Mouse (Mus musculus): ENCODE results near the gene Nbeal2. TPM values are rescaled to one million over a fixed set of nuclear protein-coding genes. Genes with fewer than 3 reads are reported as not detected.
A peak's percentile ranks its signal among the peaks of the same experiment; 100 is the strongest.

Gene Nbeal2
- total RNA-seq, 2 experiments from 2014 or later: 8.5 to 9.8 TPM

DNA sequence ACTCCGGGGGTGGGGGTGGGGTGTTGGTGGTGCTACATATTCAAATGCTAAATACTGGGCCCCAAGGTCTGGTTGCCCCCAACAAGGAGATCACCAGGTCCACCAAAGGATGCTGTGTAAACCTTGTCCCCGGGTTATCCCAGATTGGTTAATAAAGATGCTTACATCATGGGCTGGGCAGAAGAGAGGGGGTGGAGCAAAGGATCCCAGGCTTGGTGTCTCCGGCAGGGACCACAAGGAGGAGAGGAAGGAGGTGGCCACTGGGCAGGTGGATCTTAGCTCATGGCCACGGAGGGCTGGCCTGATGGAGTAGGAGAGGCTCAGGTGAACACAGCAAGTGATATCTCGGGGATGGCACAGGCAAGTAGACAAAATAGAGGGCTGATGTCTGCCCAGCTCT is 24.9 kb upstream of the Nbeal2 start:
- no peak for DNase-seq (ENCODE audit: low spot score in 2 of 2)

DNA sequence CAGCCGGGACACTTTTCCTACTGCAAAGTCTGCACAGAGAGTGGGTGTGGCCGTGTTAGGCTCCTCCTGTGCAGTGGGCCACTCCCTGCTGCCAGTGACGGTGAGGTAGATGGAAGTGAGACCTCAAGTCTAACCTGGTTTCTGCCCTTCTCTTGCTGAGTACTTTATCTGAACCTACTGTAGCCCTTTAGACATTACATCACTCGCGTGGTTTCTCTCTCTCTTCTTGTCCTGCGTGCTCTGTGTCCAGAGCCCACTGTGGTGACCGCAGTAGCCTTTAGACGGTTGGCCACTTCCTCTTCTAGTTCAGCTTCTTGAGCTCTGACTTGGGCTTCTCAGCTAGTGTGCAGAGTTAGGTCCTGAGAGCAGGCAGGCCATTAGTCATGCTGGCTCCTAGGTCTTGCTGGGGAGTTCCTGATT is 22.5 kb upstream of the Nbeal2 start:
- no peak for DNase-seq (ENCODE audit: low spot score in 2 of 2)

DNA sequence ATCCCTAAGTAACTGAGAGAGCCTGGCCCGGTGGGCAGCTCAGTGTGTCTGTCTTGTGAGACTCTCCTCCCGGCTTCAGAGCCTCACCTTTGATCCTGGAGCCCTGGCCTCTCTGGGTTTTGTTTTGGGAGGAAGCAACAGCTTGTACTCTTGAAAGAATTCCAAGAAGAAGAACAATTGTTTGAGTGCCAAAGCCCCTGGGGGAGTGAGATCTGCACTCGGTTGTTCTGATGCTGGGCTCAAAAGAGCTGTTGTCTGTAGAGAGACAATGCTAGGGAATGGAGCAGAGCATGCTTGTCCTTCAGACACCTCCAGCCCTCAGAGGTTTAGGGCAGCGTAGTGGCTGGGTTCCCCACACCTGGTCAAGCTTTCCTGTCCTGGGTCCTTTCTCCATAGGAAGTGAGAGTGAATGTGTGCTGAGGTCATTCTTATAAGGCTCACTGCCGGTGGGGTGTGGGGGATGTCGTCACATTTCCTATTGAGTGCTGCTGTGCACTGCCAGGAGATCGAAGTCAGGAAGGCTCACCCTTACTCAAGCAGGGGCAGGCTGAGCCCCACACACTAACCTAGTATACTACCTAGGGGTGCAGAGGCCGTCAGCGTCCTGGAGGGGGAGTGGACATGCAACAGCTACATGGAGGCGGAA is 19.3 kb upstream of the Nbeal2 start:
- DNase-seq (ENCODE audit: low spot score in 2 of 2): no peak

DNA sequence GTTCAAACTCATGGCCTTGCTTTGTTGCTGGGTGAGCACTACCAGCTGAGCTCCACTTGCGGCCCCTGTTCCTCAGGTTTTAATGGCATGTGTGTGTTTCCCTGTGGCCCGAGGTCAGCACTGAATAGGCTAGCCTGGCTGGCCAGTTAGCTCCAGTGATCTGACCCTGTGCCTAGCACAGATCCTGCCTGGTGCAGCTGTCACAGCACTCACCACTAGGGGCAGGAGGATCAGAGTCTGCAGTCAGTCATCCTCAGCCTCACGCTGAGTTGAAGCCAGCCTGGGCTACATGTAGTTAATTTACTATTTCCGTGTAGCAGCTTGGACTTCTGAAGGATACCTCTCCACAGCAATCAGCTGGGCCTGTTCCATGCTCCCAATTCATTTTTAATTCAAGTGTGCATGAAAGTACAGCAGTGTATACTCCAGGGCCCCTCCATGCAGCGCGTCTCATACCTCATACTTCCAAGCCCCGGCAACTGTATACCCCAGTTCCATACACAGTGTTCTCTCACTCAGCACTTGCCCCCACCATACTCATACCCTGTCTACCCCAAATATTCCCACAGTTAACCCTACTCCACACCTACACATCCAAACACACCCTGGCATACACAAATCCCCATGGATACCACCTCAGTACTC is 18.6 kb upstream of the Nbeal2 start:
- DNase-seq (ENCODE audit: low spot score in 2 of 2): no peak

DNA sequence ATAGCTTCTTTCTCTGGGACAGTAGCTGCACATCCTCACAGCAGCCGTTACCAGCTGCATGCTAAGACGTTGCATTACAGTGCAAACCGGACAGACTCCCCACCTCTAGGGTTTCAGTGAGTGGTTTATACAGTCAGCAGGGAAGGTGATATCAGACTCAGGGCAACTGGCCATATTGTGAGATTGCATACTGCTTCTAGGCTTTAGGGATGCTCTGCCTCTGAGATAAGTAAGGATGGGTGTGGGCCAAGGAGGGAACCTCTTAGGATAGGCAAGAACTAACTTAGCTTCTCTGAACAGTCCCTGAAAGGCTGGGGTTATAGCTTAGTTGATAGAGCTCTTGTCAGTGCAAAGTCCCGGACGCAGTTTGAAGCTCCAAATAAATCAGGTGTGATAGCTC is 15.8 kb upstream of the Nbeal2 start:
- DNase-seq (ENCODE audit: low spot score in 2 of 2): no peak

DNA sequence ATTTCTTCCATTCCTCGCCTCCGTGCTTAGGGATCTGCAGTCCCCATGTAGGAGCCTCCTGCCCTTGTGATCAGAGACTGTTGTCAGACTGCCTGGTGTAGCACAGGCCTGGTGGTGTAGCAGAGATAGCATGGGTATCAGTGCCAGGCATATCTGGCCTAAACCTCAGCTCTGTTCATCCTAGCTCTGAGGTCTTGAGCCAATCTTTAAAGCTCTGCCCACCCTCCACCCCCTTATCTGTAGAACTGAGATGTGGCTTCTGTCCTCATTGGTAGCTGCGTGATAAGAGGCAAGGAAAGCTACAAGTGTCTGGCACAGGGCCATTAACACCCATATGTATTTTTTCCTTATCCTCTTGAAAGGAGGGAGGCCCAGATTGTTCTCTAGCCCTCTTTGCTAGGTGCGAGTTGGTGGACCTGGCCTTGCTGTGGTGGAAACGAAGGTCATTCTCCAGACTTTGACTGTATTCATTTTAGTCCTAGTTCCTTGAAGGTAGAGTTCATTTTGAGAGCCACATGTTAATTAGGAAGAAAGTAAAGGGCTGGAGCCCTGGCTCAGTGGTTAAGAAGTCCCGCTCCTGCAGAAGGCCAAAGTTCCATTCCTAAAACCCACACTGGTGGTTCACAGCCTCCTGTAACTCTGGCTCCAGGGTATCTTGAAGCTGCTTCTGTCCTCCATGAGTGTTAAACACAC is 14.8 kb upstream of the Nbeal2 start:
- no peak for DNase-seq (ENCODE audit: low spot score in 2 of 2)

DNA sequence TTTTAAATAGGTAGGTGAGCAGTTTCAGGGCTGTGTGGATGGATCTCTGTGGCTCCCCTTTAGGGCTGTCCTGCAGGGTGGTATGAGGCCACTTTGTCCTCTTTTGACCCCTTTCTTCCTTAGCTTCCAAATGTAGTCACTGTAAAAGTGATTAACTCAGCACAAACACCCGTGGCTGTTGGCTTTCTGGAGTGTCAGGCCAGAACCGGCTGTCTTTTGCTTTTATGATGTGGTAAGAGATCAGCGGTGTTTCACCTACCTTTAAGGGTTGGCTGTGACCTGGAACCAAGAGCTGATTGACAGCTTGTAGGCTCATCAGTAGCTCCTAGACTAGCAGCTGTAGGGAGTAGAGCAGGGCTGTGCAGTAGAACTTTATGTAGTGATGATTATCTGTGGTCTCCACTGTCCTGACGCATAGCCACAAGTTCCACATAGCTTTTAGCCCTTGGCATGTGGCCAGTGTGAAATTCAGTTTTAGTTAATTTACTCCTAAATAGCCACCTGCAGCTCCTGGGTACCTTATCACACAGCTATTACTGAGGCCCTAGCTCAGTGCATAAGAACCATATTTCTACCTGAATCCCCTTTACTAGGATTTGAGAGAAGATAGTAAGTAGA is 13.4 kb upstream of the Nbeal2 start:
- no peak for DNase-seq (ENCODE audit: low spot score in 2 of 2)

DNA sequence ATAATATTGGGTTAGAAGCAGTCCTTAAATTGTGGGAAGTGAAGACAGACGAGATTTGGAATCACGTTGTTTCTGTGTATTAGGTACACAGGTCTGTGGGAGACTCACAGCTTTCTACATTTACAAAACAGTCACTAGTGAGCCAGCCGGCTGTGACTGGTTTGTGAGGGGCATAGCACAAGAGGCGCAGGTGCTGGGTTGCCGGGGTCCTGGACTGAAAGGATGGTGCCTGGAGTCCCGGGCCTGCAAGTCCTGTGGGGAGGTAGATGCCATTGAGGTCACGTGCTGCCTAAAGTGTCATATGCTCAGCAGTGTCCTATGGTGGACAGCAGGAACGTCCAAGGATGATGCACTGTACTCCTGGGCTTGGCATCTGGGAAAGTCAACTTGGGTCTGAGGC is 12.4 kb upstream of the Nbeal2 start:
- no peak for DNase-seq (ENCODE audit: low spot score in 2 of 2)

DNA sequence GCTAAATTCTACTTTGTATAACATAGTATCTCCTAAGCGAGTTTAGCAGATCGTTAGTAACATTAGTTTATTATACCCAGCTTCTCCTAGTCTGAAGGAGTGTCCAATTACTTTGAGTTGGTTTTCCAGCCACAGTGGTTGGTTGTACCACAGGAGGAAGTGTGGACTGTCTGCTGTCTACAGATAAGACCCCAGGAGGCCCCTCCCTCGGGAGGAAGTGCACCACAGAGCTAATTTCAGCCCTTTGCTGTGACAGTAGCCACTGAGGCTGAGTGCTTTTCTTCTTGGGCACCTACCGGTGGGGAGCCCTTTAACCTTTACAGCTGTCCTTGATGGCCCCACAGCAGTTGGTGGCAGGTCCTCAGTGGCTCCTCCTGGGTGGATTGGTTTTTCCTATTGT is 12.0 kb upstream of the Nbeal2 start:
- no peak for DNase-seq (ENCODE audit: low spot score in 2 of 2)

DNA sequence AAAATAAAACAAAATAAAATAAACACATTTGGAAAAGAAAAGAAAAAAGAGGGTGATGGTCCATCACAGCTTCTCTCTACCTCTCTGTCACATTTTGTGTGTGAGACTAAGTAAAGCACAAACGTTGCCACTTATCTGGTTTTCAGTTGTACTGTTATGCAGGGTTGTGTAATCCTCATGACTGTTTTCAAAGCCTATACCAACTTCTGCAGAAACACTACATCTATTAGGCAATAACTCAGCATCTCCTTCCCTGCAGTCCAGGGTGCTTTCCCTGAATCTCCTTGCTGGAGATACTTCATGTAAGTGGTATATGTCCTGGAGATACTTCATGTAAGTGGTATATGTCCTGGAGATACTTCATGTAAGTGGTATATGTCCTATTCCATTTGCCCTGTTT is 8.9 kb upstream of the Nbeal2 start:
- DNase-seq (ENCODE audit: low spot score in 2 of 2): no peak

DNA sequence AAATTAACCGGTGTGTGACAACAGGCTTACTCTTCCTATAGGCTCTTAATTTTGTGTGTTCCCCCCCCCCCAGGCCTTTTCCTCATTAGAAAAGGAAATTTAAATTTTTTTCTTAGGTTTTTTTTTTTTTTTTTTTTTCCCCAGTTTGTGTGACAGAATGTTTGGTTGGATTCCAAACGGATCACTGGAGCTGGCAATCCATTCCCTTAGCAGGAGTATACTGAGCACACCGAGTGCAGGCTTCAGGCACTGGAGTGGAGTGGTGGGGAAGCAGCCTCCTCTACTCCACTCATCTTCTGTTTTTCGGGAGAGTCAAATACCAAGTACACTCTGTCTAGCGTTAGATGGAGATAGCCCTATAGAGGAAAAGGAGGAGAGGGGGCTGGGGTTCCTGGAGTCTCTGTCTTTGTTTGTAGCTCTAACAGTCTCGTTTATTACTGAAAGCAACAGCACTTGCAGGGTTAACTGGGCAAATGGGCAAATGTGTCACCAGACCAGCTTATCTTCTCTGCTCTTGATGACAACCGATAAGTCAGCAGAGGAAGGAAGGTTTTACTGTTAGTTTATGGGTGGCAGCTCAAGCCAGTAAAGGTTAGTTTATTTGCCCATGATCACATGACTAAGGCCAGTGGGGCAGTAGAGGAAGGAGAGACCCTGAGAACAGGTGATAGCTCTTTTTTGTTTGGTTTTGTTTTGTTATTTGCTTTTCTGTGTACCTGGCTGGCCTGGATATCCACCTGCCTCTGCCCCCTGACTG is 7.1 kb upstream of the Nbeal2 start:
- no peak for DNase-seq (ENCODE audit: low spot score in 2 of 2)

DNA sequence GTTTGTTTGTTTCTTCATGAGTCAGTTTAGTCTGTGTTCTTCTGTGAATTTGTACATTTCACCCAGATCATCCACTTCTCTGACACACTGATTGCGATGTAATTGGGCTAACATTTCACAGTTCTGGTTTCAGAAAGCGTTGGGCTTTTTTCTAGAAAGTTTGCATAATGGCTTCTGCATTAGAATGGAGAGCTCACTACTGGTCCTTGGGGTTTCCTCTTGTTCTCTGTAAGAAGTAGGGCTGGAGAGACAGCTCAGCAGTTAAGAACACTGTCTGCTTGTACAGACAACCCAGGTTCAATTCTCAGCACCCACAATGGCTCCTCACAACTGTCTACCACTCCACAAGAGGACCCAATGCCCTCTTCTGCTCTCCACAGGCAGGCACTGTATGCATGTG is 6.2 kb upstream of the Nbeal2 start:
- no peak for DNase-seq (ENCODE audit: low spot score in 2 of 2)

DNA sequence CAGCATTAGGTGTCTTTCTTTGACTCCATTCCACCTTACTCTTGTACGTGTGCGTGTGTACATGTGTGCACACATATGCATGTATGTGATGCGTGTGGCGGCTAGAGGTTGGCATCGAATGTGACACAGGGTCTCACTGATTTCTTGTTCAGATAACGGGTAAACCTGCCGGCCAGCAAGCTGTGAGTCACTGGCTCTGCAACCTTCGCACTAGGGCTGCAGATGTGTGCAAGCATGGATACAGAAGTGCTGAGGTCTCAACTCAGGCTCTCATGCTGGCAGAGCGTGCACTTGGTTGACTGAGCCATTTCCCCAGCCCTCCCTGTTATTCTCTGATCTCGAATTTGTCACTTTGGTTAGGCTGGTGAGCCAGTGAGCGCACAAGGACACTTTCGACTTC is 5.6 kb upstream of the Nbeal2 start:
- DNase-seq (ENCODE audit: low spot score in 2 of 2): no peak

DNA sequence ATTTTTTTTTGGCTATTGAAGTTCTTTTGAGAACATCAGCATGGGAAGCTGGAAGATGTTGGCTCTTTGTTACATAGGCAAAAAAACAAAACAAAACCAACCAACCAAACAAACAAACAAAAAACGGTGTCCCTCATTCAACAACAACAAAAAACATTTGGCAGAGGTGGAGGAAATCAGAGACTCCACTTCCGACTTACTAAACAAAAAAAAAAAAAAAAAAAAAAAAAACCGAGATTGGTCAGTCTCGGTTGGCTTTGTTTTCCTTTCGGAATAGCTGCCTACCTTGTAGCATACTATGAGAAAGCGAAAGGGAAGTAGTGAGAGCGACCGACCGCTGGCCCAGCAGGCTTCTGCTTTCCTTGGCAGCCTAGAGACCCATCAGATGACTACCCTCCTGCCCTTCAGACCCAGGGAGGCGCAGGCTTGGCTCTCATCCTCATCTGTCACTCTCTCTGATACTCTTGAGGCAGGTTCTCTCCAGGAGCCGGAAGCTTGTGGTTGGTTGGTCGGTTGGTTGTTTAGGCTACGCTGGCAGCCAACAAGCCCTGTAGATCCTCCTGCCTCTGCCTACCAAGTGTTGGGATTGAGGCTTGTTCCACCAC is 3.6 kb upstream of the Nbeal2 start:
- no peak for DNase-seq (ENCODE audit: low spot score in 2 of 2)

DNA sequence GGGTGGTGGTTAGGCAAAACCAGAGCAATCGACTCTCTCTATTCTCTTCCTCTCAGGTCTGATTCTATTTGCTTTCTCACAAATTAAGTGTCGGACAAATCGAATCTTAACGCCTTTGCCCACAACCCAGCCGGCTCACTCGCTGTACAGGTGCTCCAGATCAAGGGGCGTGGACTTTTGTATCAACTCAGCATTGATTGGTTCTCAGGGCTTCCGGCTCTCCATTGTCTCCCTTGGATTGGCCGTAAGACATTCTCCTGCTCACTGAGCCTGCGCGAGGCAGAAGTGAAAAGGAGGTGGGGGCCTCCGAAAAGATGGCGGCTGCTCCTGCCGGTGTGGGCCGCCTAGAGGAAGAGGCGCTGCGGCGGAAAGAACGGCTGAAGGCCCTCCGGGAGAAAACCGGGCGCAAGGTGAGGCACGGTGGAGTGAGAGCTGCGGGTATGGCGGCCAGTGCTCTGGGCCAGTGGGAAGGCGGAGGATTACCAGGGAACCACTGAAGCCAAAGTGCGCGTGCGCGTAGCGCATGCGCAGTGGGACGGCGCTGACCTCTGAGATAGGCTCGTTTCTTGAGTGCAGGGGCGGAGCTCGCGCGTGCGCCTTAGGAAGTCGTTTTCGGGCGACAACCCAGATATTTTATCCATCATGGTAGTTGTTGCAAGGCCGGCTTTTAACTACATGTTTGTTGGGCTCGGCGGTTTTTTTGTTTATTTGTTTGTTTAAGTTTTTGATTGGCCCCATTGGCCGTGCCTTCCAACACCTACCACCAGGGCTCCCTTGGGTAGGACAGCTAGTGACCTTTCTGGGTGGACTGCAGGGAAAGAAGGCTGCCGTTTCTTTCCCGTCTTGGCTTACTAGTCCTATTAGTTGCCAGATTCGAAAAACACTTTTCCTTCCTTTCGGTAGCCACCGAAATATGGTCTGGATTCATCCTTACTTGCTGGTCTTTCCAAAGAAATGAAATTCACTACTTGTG is 2.6 kb upstream of the Nbeal2 start, which contains the start of gene Ccdc12:
Ccdc12 (plus strand) TSS at position 255 of the 973 bp plus-strand sequence.
- DNase-seq (ENCODE audit: low spot score in 2 of 2): peak; percentile 94

DNA sequence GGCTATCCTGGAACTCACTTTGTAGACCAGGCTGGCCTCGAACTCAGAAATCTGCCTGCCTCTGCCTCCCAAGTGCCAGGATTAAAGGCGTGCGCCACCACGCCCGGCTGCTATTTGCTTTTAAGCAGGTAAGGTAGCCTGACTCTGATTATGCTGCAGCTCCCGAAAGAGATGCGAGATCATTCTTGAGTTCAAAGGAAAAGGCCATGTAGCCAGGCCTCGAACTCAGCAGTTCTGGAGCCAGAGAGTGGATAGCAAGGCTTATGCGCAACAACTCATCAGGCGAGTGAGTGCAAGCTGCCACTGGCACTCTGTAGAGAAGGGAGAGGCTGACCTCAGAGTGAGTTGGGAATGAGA is 1.7 kb upstream of the Nbeal2 start:
- DNase-seq (ENCODE audit: low spot score in 2 of 2): no peak

DNA sequence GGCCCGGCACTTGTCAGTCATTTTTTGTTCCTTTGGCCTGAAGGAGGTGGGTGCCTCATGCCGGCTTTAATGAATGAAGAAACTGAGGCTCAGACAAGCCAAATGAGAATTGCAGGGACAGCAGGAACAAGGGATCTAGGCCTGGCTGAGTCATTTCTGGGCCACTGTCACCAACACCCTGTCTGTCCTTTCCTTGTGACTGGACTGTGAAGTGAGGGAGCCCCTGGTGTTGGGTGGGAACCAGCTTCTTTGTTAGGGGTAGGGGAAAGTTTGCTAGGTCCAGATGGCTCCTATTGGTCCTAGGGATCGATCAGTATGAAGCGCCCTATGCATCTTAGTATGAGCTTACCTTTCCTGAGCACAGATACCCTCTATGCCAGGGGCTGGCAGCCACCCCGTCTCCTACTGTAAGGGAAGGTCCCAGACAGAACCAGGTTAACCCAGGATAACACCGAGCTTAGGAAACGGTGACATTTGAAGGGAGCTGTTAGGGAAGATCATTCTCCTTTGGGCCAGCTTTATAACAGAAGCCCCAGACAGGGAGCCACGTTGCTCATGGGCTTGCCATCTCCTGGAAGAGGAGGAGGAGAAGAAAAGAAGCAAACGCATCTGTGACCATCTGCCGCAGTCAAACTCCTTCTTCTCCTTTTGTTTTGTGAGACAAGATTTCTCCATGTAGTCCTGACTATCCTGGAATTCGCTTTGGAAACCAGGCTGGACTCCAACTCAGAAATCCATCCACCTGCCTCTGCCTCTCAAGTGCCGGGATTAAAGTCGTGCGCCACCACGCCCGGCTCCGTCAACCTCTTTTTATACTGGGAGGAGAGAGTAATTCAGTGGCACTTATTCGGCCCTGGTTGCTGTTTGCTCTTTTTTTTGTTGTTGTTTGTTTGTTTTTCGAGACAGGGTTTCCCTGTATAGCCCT is 1.0 kb upstream of the Nbeal2 start:
- DNase-seq (ENCODE audit: low spot score in 2 of 2): no peak

DNA sequence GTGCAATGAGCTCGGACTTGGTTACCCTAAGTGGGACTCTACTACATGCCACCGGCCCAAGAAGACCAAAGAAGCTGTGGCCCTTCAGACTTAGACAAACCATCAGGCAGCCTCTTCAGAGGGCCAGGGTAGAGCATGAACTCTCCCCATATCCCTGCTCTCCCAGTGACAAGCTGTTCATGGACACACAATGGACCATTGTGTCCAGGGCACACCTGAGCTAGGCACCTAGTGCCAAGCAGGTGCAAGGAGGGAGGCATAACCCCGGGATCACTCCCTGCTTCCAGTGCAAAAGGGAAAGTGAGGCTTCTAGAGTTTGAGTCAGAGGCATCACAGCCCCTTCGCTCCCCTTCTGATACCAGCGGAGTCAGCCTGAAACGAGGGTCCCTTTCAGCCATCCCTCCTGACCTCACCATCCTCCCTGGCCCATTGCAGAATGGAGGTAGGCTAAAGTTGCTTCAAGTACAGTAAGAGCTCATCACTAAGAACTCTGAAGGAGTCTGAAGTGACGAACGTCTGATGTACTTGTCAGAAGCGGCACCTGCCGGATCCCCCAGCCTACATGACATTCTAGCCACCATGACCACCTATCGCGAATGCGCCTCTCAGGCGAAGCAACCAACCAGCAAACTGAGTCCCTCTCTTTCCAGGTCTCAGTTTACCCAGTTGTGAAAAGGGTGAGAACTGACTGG is 852 bp downstream of the Nbeal2 start:
- DNase-seq (ENCODE audit: low spot score in 2 of 2): no peak
